Mouse (Mus musculus): ENCODE measurements around the gene Rsph1.

Gene Rsph1

GRCm38 (mm10) chr17:31304895-31305775 lies 28.0 kb upstream of the Rsph1 start:
- DNase-seq (ENCODE audit: low spot score), result no peak

- no peak for DNase-seq (ENCODE audit: low spot score)
Observed at GRCm38 (mm10) chr17:31303401-31303800, 26.2 kb upstream of the Rsph1 start.

- DNase-seq (ENCODE audit: low spot score), result no peak
Observed at GRCm38 (mm10) chr17:31300736-31301135, 23.6 kb upstream of the Rsph1 start.

- DNase-seq (ENCODE audit: low spot score), result no peak
Observed at GRCm38 (mm10) chr17:31299981-31300380, 22.8 kb upstream of the Rsph1 start.

- DNase-seq (ENCODE audit: low spot score), result no peak
Observed at GRCm38 (mm10) chr17:31298419-31299209, 21.4 kb upstream of the Rsph1 start.

GRCm38 (mm10) chr17:31297521-31297939 lies 20.3 kb upstream of the Rsph1 start:
- peak; percentile 56 for DNase-seq (ENCODE audit: low spot score)

GRCm38 (mm10) chr17:31295892-31296781 lies 19.0 kb upstream of the Rsph1 start:
- DNase-seq (ENCODE audit: low spot score), result peak; percentile 69

- DNase-seq (ENCODE audit: low spot score), result no peak
Observed at GRCm38 (mm10) chr17:31295215-31295891, 18.2 kb upstream of the Rsph1 start.

- no peak for DNase-seq (ENCODE audit: low spot score)
Observed at GRCm38 (mm10) chr17:31294363-31295214, 17.4 kb upstream of the Rsph1 start.

- DNase-seq (ENCODE audit: low spot score), result no peak
Observed at GRCm38 (mm10) chr17:31290859-31291258, 13.7 kb upstream of the Rsph1 start.

GRCm38 (mm10) chr17:31290311-31290710 lies 13.1 kb upstream of the Rsph1 start:
- DNase-seq (ENCODE audit: low spot score), result no peak

GRCm38 (mm10) chr17:31288999-31289726 lies 12.0 kb upstream of the Rsph1 start:
- DNase-seq (ENCODE audit: low spot score), result no peak

GRCm38 (mm10) chr17:31287216-31287615 lies 10.0 kb upstream of the Rsph1 start:
- DNase-seq (ENCODE audit: low spot score), result no peak

GRCm38 (mm10) chr17:31286492-31286891 lies 9.3 kb upstream of the Rsph1 start, which contains the start of gene Slc37a1:
Slc37a1 (plus strand) TSS chr17:31286792.
- no peak for DNase-seq (ENCODE audit: low spot score)

- DNase-seq (ENCODE audit: low spot score), result no peak
Observed at GRCm38 (mm10) chr17:31285867-31286266, 8.7 kb upstream of the Rsph1 start.

- no peak for DNase-seq (ENCODE audit: low spot score)
Observed at GRCm38 (mm10) chr17:31282687-31283053, 5.5 kb upstream of the Rsph1 start.

GRCm38 (mm10) chr17:31281830-31282686 lies 4.9 kb upstream of the Rsph1 start:
- no peak for DNase-seq (ENCODE audit: low spot score)

GRCm38 (mm10) chr17:31280269-31280668 lies 3.1 kb upstream of the Rsph1 start:
- no peak for DNase-seq (ENCODE audit: low spot score)

- DNase-seq (ENCODE audit: low spot score), result no peak
Observed at GRCm38 (mm10) chr17:31279541-31279940, 2.4 kb upstream of the Rsph1 start.

All from ovary, postnatal 14 days (tissue).